Mouse (Mus musculus) E14TG2a.4 (cell line): Measurements from ENCODE around the gene Ank2.

Experiments used
- CTCF ChIP-seq: conservative IDR thresholded peaks from 2 replicates; pipeline ENCODE4 v1.5.1; 2014; ENCODE audit warnings: low read length
- NANOG ChIP-seq: IDR thresholded peaks from 2 replicates; pipeline ENCODE4 v1.6.1; 2014; ENCODE audit warnings: borderline replicate concordance, low read length, mixed read lengths
- POU5F1 ChIP-seq: IDR thresholded peaks from 2 replicates; pipeline ENCODE4 v1.6.1; 2014; ENCODE audit warnings: low read length, borderline replicate concordance

GRCm38 (mm10) chr3:127035540-127035939, 463.6 kb downstream of the Ank2 start:
- TF ChIP-seq CTCF (no peak), NANOG (no peak), POU5F1 (no peak)
